ENCODE assay signal across 12 mouse cellular contexts in the genomic region with DNA sequence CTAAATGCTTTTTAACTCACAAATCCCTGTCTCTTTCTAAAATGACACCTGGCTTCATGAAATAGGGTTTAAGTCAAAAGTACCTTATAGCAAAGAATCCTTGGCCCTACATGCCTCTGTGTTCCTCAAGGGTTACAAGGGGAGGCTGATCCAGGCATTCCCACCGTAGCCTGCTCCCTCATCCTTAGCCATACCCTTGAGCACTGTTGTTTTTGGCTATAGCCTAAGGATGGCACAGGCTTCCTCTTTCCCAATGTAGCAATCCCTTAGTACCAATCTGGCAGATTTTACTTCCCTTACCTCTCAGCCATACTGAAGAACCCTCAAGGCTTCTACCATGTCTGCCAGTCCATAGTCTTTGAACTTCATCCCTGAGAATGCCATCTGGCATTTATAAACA.
A peak's percentile ranks its signal among the peaks of the same experiment; 100 is the strongest.
DNase-seq lines count a peak whose midpoint lies in the region.
"Had no signal": no experiment of that assay in that cellular context is flagged by ENCODE, and none has a peak within 500 bp of the region (broad histone marks: within the 10 kb centered on the region; RNA-seq: fewer than 3 reads in every experiment).

No protein-coding gene starts in this region.

- intact Hi-C loops in left cerebral cortex, postnatal 14 days (cut with DNase I) = no loop called here

- DNase-seq in fat pad, adult 2 months (ENCODE audit: extremely low read depth, low read depth, low spot score) = peak; percentile 59
- DNase-seq in gonadal fat pad, adult 2 months (ENCODE audit: low read depth) = peak; percentile 75
- no peak for DNase-seq in left cerebral cortex, postnatal 14 days (ENCODE audit: low spot score in 2 of 2)
- no peak for DNase-seq in heart, adult 9 months (ENCODE audit: low spot score in 2 of 2)
- DNase-seq: adrenal gland, adult 8-10 months; adrenal gland, postnatal 10 days; adrenal gland, postnatal 14 days; adrenal gland, postnatal 25 days; B cell, adult 2 months; cerebellum, adult 11 months; cerebellum, adult 11-12 months; cerebellum, adult 18-20 months had no signal

Comparison
In these comparisons a context has a peak if more than half of its experiments do, and no peak if none do; other contexts are left out.
1. DNase-seq: peak in fat pad, adult 2 months (single experiment) and gonadal fat pad, adult 2 months (single experiment); none in left cerebral cortex, postnatal 14 days (0 of 2) and heart, adult 9 months (0 of 2).